Mouse (Mus musculus) lung, embryonic 16.5 days (tissue): ENCODE data around the gene Ppp1r9a. TPM values are rescaled to one million over a fixed set of nuclear protein-coding genes. Genes with fewer than 3 reads are reported as not detected.

Experiments
- ATAC-seq: fragments of 200-750 bp; cut with Nextera tagmentation; 2 replicates; pipeline ENCODE4 v1.8.0; 2017; ENCODE audit warnings: low read depth, mild to moderate bottlenecking, moderate library complexity
- H3K27ac ChIP-seq: fragments of 300-500 bp; sonication (generic); 2 replicates; pipeline ENCODE4 v1.5.1; 2014; ENCODE audit warnings: mild to moderate bottlenecking, control low read depth, low read length
- H3K27me3 ChIP-seq: fragments of 300-500 bp; sonication (generic); 2 replicates; pipeline ENCODE4 v1.6.1; 2014; ENCODE audit warnings: low read depth, low read length, mixed read lengths; ENCODE audit not compliant: control insufficient read depth, insufficient read depth
- H3K36me3 ChIP-seq: fragments of 300-500 bp; sonication (generic); 2 replicates; pipeline ENCODE4 v1.6.1; 2014; ENCODE audit warnings: low read length; ENCODE audit not compliant: control insufficient read depth, insufficient read depth
- H3K4me1 ChIP-seq: fragments of 300-500 bp; sonication (generic); replicated peaks from 2 replicates; pipeline ENCODE4 v1.6.1; 2014; ENCODE audit warnings: low read length, mixed read lengths; ENCODE audit not compliant: control insufficient read depth, insufficient read depth
- H3K4me2 ChIP-seq: fragments of 300-500 bp; sonication (generic); 2 replicates; pipeline ENCODE4 v1.6.1; 2014; ENCODE audit warnings: low read depth, low read length, control low read depth
- H3K4me3 ChIP-seq: fragments of 300-500 bp; sonication (generic); 2 replicates; pipeline ENCODE4 v1.5.1; 2014; ENCODE audit warnings: mild to moderate bottlenecking, low read length, control low read depth
- H3K9ac ChIP-seq: fragments of 300-500 bp; sonication (generic); 2 replicates; pipeline ENCODE4 v1.6.1; 2014; ENCODE audit warnings: low read length, control low read depth
- H3K9me3 ChIP-seq: fragments of 300-500 bp; sonication (generic); 2 replicates; pipeline ENCODE4 v1.6.1; 2016; ENCODE audit warnings: low read length; ENCODE audit not compliant: control insufficient read depth
- WGBS: fragments of 180-500 bp; shearing (Covaris S2); extraction: QIAGEN DNeasy Blood & Tissue Kit; methylation state at CpG from one replicate; pipeline ENCODE4 v1.1.7; 2014; 5-methylcytosine and 5-hydroxymethylcytosine counted together
- polyA plus RNA-seq: library from polyadenylated mRNA; unstranded; fragments of >200 nt; fragmentation: Nextera tagmentation; extraction: Ambion mirVana; gene quantifications from 2 replicates; pipeline ENCODE4 v1.2.1, GENCODE M21; 2015

The Ppp1r9a gene
- polyA plus RNA-seq, 1 experiment from 2014 or later, result 15.4 TPM

- no peaks in the 10 kb centered on the region for H3K9me3 ChIP-seq
- no peak for ATAC-seq
- H3K36me3 ChIP-seq, result no peaks in the 10 kb centered on the region
- H3K4me2 ChIP-seq, result no peak overlapping the region
- H3K27me3 ChIP-seq, result no peaks in the 10 kb centered on the region
- no peaks in the 10 kb centered on the region for H3K4me1 ChIP-seq
- H3K27ac ChIP-seq, result no peak overlapping the region
- WGBS, result 74% methylated on average over 4 of the region's 4 CpGs
- H3K9ac ChIP-seq, result no peak overlapping the region
- H3K4me3 ChIP-seq, result no peak overlapping the region
Measured at GRCm38 (mm10) chr6:5190761-5191160, 288.0 kb downstream of the Ppp1r9a start.

DNA sequence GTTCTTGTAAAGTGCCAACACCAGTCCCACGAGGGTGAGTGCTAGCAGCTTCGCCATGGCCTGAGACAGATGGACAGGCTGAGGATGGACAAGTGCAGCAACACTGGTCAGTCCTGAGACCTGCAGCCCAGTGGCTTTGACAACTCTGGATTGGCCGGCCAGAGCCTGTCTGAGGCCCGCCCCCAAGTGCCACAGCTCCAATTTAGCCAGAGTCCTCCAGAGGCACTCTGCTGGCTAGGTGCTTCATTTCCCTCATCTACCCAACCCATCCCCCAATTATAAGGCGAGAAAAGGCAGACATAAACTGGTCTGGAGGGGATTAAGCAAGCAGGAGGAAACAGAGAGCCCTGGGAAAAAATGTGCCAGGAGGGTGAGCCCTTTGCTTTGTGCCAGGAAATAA lies 291.0 kb downstream of the Ppp1r9a start, which contains the start of gene Pon1:
Gene Pon1, minus strand, starts transcription at position 254 of the 400 bp plus-strand sequence.
- WGBS, result 33% methylated on average over 5 of the region's 5 CpGs
- ATAC-seq, result no peak
- H3K9ac ChIP-seq, result no peak within 1 kb of the TSS

DNA sequence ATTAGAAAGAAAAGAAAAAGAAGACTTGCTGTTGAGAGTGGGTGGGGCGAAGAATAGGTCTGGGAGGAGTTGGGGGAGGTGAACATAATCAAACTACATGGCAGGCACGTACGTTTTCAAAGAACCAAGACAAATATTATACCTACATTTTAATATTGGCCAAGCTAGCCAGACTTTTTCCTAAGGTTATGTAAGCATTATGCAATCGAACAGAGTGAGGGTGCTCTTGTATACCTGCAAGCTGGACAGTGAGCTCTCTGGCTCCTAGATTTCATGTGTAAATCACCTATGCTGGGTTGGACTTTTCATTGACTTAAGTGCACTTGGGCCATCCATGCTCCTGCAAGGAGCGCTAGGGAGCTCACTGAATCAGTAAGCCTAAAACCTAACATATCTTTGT lies 295.9 kb downstream of the Ppp1r9a start:
- Histone ChIP-seq H3K4me2 (no peak overlapping the region), H3K9me3 (no peaks in the 10 kb centered on the region), H3K27me3 (no peaks in the 10 kb centered on the region), H3K36me3 (no peaks in the 10 kb centered on the region), H3K4me1 (no peaks in the 10 kb centered on the region), H3K27ac (no peak overlapping the region), H3K9ac (no peak overlapping the region), H3K4me3 (no peak overlapping the region)
- WGBS, result 78% methylated on average over 5 of the region's 5 CpGs
- no peak for ATAC-seq

More for the DNA sequence above, 291.0 kb downstream of the Ppp1r9a start, which contains the start of gene Pon1:
- Histone ChIP-seq H3K4me2 (no peak within 1 kb of the TSS), H3K4me1 (no peaks in the 10 kb centered on the region), H3K4me3 (no peak within 1 kb of the TSS), H3K27ac (no peak within 1 kb of the TSS), H3K27me3 (no peaks in the 10 kb centered on the region), H3K36me3 (no peaks in the 10 kb centered on the region), H3K9me3 (no peaks in the 10 kb centered on the region)

DNA sequence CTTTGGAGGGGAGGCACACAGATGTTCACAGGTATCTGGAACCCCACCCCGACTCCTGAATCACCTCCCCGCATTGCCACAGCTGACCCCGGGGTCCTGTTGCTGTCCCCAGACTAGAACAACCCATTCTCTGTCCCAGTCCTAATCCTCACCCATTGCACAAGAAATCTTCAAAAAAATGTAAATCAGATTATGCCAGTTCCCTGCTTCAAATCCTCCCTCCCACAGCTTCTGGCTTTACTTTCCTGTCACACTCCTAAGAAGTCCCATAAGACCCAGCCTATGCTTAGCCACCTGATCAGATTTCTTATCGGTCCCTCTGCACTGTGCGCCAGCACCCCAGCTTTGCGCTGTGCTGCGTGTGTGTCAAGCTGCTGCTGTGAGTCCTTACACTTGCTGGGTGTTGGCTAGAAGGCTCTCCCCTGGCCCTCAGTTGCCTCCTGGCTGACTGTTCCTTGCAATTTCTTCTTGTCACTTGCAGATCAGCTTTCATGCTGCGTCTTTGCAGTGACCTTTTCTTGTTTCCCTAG lies 296.7 kb downstream of the Ppp1r9a start:
- Histone ChIP-seq H3K36me3 (no peaks in the 10 kb centered on the region), H3K4me1 (no peaks in the 10 kb centered on the region), H3K9ac (no peak overlapping the region), H3K4me2 (no peak overlapping the region), H3K4me3 (no peak overlapping the region), H3K9me3 (no peaks in the 10 kb centered on the region), H3K27ac (no peak overlapping the region), H3K27me3 (no peaks in the 10 kb centered on the region)
- no peak for ATAC-seq
- WGBS, result 89% methylated on average over 8 of the region's 8 CpGs

GRCm38 (mm10) chr6:5199916-5200315 lies 297.2 kb downstream of the Ppp1r9a start:
- no peaks in the 10 kb centered on the region for H3K27me3 ChIP-seq
- no peak for ATAC-seq
- no peak overlapping the region for H3K4me3 ChIP-seq
- H3K27ac ChIP-seq, result no peak overlapping the region
- H3K4me2 ChIP-seq, result no peak overlapping the region
- no peaks in the 10 kb centered on the region for H3K4me1 ChIP-seq
- no peak overlapping the region for H3K9ac ChIP-seq
- H3K9me3 ChIP-seq, result no peaks in the 10 kb centered on the region
- H3K36me3 ChIP-seq, result no peaks in the 10 kb centered on the region
- 66% methylated on average over 3 of the region's 3 CpGs for WGBS

DNA sequence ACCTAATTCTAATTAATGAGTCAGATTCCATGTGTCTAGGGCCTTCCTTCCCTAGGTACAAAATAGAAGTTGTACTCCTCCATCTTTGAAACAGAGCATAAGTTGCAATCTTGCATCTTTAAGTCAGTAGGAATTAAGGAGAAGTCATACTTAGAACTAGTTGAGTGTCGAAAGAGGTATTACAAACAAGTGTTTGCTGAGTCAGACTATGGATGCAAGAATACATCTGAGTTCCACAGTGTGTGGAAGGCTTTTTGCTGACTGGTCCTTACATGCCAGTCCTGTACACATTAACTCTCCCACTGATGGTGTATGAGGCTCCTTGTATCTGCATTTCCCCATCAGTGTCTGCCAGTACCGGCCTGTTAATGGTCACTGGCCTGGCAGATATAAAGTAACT lies 305.1 kb downstream of the Ppp1r9a start:
- no peak for ATAC-seq
- H3K9me3 ChIP-seq, result no peaks in the 10 kb centered on the region
- H3K4me3 ChIP-seq, result no peak overlapping the region
- H3K27ac ChIP-seq, result no peak overlapping the region
- H3K4me2 ChIP-seq, result no peak overlapping the region
- no peak overlapping the region for H3K9ac ChIP-seq
- 73% methylated on average over 2 of the region's 2 CpGs for WGBS
- no peaks in the 10 kb centered on the region for H3K36me3 ChIP-seq
- no peaks in the 10 kb centered on the region for H3K4me1 ChIP-seq
- H3K27me3 ChIP-seq, result no peaks in the 10 kb centered on the region

Other genes starting within 250 kb of the Ppp1r9a start
- gene Sgce, start 155.7 kb upstream of the Ppp1r9a start, polyA plus RNA-seq, result 75.6 and 78.0 TPM in 2 replicates
- gene Peg10, start 155.6 kb upstream of the Ppp1r9a start, polyA plus RNA-seq, result 1.6 and 1.9 TPM in 2 replicates